Mouse (Mus musculus): ENCODE data around the gene Coq6.
"Not testable (repeated sequence)": the region's sequence is repeated elsewhere in the genome, so short reads cannot be mapped to it uniquely, and the experiment has no call there.

Gene Coq6

DNA sequence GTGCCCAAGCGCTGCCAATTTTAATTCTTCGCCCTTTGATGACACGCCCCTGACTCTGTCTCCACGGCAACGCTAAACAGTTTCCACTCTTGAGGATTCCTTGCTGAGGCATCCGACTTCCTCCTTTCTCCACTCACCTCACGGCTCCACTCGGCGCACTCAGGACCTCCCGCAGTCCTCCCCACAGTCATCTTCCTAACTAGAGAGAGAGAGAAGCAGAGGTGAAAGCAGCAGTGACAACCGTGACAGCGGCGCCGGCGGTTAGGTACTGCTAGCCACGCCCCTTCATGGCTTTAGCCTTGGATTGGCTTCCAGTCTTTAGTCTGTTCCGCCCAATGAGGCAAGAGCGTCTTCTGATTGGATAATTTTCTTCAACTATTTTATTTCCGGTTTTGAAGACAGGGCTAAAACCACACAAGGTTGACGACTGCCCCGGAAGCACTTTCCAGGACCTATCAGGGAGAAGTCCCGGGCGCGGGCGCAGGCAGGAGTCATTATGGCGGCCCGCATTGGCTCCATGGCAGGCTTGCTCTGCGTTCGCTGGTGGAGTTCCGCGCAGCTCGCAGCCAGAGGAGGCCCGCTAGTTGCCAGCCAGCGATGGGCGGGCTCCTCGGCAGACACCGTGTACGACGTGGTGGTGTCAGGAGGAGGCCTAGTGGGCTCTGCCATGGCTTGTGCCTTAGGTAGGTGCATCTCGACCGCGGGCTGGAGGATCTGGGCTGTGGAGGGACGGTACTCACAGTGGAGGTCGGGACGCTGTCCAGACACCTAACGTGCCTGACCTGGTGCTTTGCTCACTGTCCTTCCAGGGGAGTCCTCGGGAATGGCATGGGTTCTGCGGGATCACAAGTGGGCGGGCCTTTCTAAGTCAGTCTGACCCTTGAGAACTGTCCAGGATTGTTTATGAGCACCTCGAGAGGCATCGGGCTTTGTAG is at the start of gene Coq6, which contains the start of gene Fam161b:
Coq6 (plus strand) TSS at position 103 of the 935 bp plus-strand sequence.
Fam161b (minus strand) TSS at position 279 of the 935 bp plus-strand sequence.
- peak; percentile 97 for DNase-seq (ENCODE audit: low spot score)

DNA sequence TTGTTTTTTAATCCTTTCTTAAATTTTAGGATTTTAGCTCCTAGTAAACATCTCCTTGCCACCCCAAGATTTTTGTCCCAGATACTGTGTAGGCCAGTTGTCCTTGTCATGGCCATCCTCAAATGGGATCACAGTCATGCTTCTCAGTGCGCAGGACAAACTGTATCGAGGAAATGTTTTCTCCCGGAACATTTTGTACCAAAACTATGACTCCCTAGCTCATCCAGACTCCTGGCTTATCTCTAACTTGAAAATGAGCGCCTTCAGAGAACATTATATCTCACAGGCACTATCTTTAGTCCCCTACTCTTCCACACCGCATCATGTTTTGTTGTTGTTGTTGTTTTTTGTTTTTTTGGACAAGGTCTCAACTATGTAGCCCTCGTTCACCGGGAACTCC is 45.5 kb upstream of the Coq6 start:
- no peak for DNase-seq (ENCODE audit: low spot score)

DNA sequence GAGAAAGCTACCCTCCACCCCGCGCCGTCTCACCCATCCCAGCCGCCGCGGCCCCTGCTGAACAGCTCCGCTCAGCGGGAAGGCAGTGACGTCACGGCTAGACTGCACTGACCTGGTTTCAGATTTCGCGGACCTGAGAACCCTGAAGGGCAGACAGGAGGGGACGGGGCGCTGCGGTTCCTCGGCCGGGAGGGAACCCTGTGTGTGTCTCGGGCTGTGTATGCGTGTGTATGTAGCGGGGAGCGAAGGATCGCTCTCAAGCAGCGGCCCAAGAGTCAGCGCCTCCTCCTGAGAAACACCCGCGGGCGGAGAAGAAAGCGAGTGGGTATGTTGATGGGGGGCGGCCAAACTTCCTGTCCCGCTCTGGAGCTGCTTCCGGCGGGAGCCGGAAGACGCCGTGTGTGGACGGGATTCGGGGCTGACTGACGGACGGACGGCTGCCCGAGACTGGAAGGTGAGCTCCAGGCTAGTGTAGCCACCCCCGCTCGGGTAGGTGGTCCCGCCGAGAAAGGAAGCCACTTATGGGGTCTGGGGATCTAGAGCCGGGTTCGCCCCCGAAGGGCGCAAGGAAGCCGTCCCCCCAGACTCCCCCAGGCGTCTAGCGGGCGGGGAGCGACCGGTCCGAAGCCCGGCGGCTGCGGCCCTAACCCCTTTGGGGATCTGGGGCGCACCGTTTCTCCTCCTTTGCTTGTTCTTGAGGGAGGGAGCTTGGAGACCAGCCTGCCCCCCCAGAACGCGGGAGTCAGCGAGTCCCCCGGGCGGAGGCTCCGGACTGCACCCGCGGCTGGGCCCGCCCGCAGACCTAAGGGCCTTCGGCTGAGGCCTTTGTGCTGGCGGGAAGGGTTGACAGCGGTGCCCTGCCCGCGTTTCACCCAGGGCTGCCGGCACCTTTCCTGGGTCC is 44.5 kb upstream of the Coq6 start, which contains the start of gene Zfp410:
Zfp410 (plus strand) TSS at position 132 of the 901 bp plus-strand sequence.
- peak; percentile 68 for DNase-seq (ENCODE audit: low spot score)

DNA sequence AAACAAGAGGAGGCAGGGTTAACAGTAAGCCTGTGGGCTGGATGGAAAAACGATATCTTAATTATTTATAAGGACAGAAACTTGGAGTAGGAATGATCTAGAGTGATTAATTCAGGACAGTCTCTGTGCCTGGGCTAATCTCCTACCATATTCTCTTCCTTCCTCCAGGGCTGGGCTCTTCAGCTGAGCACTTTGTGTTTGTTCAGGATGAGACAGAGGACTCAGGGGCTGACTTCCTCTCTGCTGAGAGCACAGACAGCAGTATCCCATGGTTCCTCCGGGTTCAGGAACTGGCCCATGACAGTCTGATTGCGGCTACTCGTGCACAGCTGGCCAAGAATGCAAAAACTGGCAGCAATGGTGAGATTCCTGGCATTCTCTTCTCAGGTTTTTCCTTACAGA is 34.3 kb upstream of the Coq6 start:
- DNase-seq (ENCODE audit: low spot score), result no peak

DNA sequence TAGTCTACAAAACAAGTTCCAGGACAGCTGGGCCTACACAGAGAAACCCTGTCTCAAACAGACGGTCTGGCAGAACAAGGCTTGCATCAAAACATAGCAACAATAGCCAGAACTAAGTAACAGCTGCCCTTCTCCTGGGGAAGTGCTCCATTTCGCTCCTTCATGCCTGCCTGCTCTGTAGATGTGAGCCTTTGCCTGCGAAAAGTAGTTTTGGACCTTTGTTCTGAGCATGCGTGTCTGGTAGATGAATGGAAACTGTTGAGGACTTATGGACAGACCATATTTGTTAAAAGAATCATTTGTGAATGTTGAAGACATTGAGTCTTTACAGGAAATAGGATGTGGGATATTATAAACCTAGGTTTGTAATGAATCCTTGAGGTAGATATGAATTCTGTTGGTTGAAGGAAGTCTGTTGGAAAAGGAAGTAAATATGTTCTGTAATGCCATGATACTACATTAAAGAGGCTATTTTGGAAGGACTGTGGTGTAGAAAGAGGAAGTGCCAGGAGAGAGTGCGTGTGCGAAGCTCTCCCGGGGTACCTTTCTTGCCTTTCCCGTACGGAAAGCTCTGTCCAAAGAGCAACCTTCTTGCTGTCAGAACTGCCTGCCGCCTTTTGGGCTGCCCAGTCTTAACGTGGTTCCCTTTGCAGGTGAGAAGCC is 24.4 kb upstream of the Coq6 start:
- DNase-seq (ENCODE audit: low spot score), result no peak

DNA sequence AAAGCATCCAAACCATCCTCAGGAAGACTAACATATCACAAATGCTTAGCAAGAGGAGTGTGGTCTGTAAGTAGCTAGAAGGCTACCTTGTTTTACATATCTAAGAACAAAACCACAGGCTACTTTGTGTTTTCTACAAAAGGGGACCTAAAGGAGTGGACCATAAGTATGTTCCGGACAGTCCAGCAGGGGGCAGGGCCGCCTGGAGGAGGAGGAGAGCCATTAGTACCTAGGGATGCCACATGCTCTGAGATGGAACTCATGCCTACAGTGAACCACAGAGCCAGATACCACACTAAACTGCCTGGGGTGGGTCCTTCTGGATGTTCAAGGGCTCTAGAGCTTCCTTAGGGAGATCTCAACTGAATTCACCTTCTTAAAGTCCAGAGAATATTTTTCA is 14.3 kb upstream of the Coq6 start:
- no peak for DNase-seq (ENCODE audit: low spot score)

DNA sequence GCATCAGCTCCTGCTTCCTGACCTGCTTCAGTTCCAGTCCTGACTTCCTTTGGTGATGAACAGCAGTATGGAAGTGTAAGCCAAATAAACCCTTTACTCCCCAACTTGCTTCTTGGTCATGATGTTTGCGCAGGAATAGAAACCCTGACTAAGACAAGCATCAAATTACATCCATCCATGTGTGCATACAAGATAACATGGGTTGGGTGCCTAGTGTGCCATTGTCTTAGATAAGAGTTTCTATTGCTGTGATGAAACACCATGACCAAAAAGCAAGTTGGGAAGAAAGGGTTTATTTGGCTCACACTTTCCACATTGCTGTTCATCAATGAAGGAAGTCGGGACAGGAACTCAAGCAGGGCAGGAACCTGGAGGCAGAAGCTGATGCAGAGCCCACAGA is 2.8 kb upstream of the Coq6 start:
- not testable (repeated sequence) for DNase-seq (ENCODE audit: low spot score)

DNA sequence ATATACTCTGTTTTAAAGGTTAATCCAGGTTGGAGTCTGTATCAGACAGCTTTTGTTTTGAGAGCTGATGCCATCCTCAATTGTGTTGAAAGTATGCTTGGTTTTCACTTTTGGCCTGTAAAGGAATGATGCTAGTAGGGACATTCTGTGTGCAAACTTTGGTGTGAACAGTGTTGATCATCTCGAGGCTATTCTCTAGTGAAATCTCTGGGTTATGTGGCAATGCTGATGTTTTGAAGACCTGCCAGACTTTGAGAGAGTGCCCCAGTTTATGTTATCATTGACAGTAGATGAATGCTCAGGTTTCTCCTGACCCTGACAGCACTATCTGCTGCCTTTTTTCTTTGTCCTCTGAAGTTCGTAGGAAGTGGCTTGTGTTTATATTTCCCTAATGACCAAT is 1.4 kb downstream of the Coq6 start:
- DNase-seq (ENCODE audit: low spot score), result no peak

DNA sequence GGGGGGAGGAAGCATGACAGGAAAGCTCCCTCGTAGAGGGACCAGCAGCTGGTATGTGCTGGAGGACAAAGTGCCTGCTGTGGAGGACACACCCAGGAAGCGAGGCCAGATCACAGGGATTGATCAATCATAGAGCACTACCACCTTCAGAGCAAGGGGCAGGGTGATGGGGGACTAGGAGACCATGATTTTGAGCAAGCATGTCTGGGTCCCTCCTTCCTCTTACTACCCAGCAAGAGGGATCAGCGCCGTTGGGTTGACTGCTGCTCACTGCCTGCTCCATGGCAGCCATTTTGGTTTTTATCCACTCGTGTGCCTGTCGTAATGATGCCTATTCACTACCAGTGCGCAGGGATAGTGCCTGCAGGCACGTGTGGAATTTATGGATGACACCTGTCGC is 2.8 kb downstream of the Coq6 start:
- no peak for DNase-seq (ENCODE audit: low spot score)

DNA sequence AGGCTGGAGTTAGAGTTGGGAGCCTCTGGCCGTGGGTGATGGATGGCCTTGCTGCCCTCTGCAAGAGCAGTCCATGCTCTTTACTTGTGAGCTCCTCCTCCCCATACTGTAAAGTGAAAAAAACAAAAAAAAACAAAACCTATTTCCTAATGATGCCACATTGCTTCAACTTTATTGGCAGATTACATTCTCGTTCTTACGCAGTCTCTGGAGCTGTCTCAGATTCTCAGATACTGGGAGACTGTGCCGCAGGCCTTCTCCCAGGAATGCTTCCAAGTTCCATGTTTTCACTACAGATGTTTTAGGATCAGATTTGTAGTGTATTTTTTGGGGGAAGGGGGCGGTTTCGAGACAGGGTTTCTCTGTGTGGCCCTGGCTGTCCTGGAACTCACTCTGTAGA is 3.7 kb downstream of the Coq6 start:
- no peak for DNase-seq (ENCODE audit: low spot score)

DNA sequence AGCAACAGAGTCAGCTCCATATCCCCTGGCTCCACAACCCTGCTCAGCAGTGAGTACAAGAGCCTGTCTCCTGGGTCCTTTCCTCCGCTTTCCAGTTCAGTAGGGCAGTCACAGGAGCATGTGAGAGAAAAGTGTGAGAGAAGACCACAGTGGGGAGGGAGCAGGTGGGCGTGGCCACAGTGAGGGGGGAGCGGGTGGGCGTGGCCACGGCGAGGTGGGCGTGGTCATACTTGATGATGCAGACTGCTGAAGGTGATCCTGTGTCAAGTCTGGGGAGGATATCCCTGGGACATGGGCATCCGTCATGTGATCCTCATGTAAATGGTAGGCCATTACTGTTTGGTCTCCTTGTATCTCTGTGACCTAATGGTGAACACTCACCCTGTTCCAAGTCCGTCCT is 5.5 kb downstream of the Coq6 start:
- DNase-seq (ENCODE audit: low spot score), result no peak

DNA sequence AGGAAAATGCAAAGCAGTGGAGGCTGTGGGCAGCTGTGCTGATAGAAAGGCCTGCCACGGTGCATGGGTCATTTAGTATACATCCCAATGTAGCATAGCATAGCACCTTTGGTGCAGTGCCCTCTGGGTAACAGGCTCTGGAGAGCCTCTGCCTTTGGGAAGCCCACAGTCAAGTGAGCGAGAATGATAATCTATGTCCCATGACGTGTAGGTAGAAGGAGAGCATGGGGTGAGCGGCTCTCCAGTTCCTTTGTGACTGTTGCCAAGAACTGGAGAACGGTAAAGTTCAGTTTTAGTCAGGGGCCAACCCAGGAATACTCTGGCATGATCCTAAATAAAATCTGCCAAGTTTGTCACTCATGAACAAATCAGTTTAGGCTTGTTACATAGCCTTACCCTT is 10.2 kb downstream of the Coq6 start:
- DNase-seq (ENCODE audit: low spot score), result no peak

DNA sequence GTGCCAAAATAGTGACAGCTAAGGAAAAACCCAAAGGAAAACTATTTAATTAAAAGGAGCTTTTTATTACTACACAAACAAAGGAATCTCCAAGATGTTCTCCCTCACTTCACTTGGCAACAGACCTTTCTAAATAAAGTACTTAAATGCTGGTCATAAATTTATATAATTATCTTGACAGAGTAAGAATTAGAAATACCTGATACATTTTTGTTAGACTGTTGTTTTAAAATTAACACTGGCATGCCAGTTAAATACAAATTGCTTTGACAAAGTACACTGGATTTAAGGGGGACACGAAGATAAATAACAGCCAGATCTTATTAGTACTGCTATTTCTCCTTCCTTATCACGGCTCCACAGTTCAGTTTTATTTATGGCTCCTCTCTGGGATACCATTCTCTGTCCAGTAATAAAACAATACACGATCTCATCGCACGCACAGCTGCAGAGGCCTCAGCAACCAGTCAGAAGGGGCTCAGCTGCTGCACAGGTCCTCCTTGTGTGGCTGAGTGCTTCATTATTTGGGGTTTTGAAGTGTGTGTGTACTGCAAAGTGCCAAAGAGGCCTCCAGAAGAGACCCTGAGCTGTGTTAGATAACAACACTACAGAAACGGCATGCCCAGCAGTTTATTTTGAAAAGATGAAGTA is 12.5 kb downstream of the Coq6 start:
- DNase-seq (ENCODE audit: low spot score), result no peak

DNA sequence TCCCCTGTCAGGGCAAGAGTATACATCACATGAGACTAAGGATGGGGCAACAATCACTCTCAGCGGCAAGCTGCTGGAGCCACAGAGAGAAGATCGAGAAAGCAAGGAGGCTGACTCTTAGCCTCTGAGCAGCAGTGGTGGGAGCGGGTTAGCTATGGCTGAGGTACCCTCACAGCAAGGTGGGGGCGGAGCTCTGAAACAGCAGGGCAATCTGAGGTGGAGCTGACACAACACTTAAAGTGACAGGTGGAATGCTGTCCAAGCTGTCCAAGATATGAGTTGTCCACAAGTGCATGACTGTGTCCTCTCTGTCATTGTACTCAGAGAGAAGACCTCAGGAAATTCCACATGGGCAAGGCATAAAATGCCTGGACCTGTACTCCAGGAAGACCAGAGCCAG is 20.9 kb downstream of the Coq6 start:
- DNase-seq (ENCODE audit: low spot score), result no peak

DNA sequence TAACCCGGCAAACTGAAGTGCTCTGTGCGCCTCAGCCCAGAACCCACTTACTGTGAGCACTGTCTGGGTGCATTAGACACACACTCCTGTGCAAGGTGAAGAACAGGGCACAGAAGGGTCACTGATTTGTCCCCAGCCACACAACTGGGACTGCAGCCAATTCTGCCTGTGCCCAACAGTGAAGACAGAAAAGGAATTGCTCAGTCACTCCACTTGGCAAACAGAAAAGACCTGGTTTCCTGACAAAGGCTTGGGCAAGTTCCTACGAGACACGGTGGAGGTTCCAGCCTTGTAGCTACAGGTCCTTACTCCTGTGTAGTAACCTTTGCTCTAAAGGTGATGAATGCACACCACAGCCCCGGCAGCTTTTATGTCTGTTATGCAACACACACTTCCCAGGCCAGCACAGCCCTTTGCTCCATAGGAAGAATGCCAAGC is 23.2 kb downstream of the Coq6 start:
- DNase-seq (ENCODE audit: low spot score), result no peak

DNA sequence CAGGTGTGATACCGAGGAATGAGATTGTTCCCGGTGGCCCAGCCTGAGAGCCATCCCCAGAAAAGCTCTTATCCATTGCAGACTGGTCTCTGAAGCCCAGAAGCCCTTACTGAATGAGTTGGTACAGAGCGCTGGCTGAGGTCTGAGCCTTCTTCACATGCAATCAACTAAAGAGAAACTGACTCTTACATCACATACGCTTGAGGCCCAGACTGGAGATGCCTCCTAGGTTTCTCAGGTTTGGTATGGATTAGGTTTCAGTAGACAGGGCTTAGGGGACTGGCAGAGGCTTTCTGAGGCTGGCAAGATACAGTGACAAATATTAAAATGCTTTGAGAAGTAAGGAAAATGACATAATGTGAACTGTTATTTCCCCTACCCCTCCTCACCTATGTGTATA is 24.0 kb downstream of the Coq6 start:
- no peak for DNase-seq (ENCODE audit: low spot score)

DNA sequence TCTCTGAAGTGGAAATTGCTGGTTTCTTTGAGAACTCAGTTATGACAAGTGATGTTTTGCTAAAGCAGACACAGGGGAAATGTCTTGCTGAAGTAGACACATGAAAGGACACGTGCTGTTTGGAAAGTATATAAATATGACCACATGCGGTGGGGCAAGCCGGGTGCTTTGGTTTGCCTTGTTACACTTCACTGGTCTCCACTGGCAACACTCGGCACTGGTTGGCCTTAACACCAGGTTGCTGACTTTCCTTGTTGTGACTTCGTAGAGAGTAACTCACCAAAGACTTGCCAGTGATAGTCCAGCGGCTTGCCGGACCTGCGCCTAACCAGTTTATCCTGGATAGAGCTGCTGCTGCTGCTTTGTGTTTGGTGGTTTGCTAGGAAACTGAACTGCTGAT is 26.6 kb downstream of the Coq6 start:
- DNase-seq (ENCODE audit: low spot score), result no peak

DNA sequence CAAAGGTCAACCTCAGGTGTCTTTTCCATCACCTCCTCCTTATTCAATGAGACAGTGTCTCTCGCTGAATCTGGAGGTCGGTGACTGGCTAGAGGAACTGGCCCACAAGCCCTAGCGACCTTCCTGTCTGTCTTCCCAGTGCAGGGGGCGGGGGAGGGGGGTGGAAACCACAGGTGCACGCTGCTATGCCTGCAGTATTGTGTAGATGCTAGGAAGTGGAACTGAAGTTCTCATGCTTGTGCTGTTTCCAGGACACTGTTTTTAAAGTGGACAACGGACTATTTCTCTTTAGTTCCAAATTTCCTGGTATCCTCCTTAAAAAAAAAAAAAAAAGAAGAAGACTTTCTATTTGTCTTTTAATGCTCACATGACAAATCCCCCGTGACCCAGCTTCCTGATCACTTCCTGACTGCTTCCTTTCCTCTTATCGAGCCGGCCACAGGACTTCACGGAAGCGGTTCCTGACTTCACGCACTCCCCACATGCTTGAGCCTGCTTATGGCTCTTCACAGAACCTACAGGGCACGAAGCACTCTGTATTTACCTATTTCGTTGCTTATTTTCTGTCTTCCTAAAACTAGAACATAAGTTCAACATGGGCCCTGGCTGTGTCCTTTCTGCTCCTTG is 27.4 kb downstream of the Coq6 start:
- DNase-seq (ENCODE audit: low spot score), result peak; percentile 11

DNA sequence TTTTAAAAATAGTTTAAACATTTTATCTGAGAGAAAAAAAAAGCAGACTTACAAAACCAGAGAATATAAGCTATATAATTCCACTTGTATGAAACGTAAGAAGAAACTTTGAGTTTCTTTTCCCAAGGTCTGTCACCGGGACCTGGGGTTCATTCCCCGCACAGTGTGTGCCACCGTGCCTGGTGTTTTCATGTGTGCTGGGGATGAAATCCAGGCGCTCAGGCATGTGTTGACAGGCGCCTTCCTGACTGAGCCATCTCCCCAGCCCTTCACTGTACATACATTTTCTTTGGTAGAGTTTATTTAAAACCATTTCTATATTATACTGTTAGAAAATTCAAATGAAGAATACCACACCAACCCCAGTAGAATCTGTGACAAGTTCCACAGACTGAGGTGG is 28.9 kb downstream of the Coq6 start:
- DNase-seq (ENCODE audit: low spot score), result no peak

DNA sequence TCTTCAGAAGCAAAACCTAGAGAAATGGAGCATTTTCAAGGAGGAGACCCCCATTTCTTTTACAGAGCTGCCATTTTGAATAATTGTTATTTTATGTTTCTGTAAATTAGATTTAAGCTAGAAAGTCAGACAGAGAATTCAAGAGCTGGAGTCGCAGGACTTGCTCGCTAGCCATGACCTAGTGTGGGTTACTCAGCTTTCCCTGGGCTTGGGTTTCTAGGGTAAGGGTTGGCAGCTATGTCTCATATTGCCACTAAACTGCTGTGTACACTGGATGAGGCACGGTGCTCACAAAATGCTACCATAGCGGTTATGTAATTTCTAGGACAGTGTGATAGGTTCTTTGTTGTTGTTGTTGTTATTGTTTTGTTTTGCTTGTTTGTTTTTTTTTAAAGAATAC is 31.2 kb downstream of the Coq6 start:
- no peak for DNase-seq (ENCODE audit: low spot score)

DNA sequence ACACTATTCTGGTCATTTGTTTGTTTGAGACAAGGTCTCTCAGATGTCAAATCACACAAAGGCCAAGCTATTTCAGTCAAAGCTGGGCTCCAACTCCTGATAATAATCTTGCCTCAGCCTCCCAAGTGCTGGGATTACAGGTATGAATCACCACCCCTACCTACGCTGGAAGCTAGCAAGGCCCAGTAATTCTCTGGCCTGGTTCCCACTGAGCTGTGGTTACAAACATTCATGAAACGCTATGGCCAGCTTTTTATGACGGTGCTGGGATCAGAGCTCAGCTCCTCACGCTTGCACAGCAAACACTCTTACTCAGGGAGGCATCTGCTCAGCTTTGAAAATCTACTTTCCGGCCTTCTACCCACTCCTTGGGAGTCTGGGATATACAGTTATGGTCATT is 32.4 kb downstream of the Coq6 start:
- DNase-seq (ENCODE audit: low spot score), result no peak
